8 mouse cellular contexts compared by ENCODE assay signal in the genomic region with DNA sequence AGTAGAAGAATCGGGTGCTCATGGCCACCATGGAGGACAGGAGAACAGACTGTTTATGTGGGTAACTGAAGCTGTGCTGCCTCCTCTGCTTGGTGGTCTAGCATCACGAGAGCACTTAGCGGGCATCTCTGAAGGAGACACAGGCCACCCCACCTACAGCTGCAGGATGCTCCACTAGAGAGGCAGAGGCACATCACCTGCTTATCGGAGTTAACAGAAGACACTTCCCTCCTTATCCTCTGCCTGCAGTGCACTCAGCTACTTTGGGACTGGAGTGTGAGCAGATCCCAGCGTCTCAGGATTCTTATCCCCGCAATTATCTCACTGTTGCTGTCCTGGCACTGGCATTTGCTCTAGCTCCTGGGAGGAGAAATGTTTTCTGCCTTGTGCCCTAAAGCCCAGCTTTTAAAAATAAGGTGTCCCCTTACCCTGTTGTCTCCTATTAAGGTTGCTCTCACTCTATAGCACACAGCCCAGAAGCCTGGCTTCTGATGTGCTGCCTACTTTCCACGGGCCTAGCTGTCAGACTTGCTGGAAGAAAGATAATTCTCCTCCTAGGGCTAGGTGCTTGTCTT. TPM values are rescaled to one million over a fixed set of nuclear protein-coding genes. Genes with fewer than 3 reads are reported as not detected.
DNase-seq lines count a peak whose midpoint lies in the region; ATAC-seq and TF ChIP-seq lines count a peak whose summit lies in the region.

No protein-coding gene starts in this region.

- H3K27me3 ChIP-seq in kidney, postnatal 0 days (ENCODE audit: insufficient read depth, low read length) = no peaks in the 10 kb centered on the region
- no peaks in the 10 kb centered on the region for H3K27me3 ChIP-seq in forebrain, embryonic 13.5 days
- H3K27me3 ChIP-seq in liver, embryonic 13.5 days = peaks cover 17% of the 10 kb centered on the region

- peak; percentile 15 for DNase-seq in kidney, postnatal 0 days (ENCODE audit: low spot score)
- no peak for DNase-seq in kidney, postnatal 10 days
- DNase-seq in liver, embryonic 13.5 days = peak; percentile 90
- peak; percentile 53 to 59 for DNase-seq in spleen, postnatal 14 days (ENCODE audit: low spot score in 2 of 2)
- DNase-seq in thymus, postnatal 10 days (ENCODE audit: low spot score in 2 of 2) = no peak
- no peak for DNase-seq in left cerebral cortex, adult 9 months (ENCODE audit: low spot score in 2 of 2)

- 20% methylated on average over 7 of the region's 7 CpGs for WGBS in kidney, postnatal 0 days
- WGBS in forebrain, embryonic 13.5 days = 20% methylated on average over 7 of the region's 7 CpGs
- WGBS in liver, embryonic 13.5 days (ENCODE audit: insufficient replicate concordance) = 5% methylated on average over 7 of the region's 7 CpGs

- TF ChIP-seq CTCF in kidney, postnatal 0 days (IDR thresholded peaks at IDR 0.05; ENCODE audit: low read depth) = no peak

- H3K36me3 ChIP-seq in kidney, postnatal 0 days (ENCODE audit: insufficient read depth, low read length) = no peaks in the 10 kb centered on the region
- H3K36me3 ChIP-seq in forebrain, embryonic 13.5 days (ENCODE audit: poor library complexity, severe bottlenecking) = no peaks in the 10 kb centered on the region
- peaks cover 48% of the 10 kb centered on the region for H3K36me3 ChIP-seq in liver, embryonic 13.5 days

- no peak for ATAC-seq in kidney, postnatal 0 days (replicated peaks; ENCODE audit: low FRiP score, low read depth)
- no peak for ATAC-seq in forebrain, embryonic 13.5 days
- ATAC-seq in liver, embryonic 13.5 days (ENCODE audit: low read depth) = peak; percentile 92
- ATAC-seq in cerebellum, adult (ENCODE audit: insufficient number of reproducible peaks, low FRiP score, low TSS enrichment) = no peak

- H3K4me1 ChIP-seq in kidney, postnatal 0 days (replicated peaks; ENCODE audit: insufficient read depth, low read length) = peaks cover 41% of the 10 kb centered on the region
- H3K4me1 ChIP-seq in forebrain, embryonic 13.5 days = peaks cover 66% of the 10 kb centered on the region
- peaks cover 98% of the 10 kb centered on the region for H3K4me1 ChIP-seq in liver, embryonic 13.5 days (replicated peaks)

- H3K9ac ChIP-seq in kidney, postnatal 0 days (ENCODE audit: low read depth, low read length) = no peak overlapping the region
- peak overlapping the region; percentile 82 for H3K9ac ChIP-seq in forebrain, embryonic 13.5 days
- H3K9ac ChIP-seq in liver, embryonic 13.5 days = peak overlapping the region; percentile 90

- no peak overlapping the region for H3K4me3 ChIP-seq in kidney, postnatal 0 days (replicated peaks; ENCODE audit: low read depth, low read length)
- peak overlapping the region; percentile 57 for H3K4me3 ChIP-seq in forebrain, embryonic 13.5 days
- peak overlapping the region; percentile 76 for H3K4me3 ChIP-seq in liver, embryonic 13.5 days (replicated peaks)

- no peaks in the 10 kb centered on the region for H3K9me3 ChIP-seq in kidney, postnatal 0 days (replicated peaks; ENCODE audit: low read length)
- no peaks in the 10 kb centered on the region for H3K9me3 ChIP-seq in forebrain, embryonic 13.5 days (replicated peaks)
- H3K9me3 ChIP-seq in liver, embryonic 13.5 days (replicated peaks) = no peaks in the 10 kb centered on the region

- H3K4me2 ChIP-seq in kidney, postnatal 0 days (ENCODE audit: low read length) = peak overlapping the region; percentile 58
- H3K4me2 ChIP-seq in forebrain, embryonic 13.5 days = peak overlapping the region; percentile 78
- H3K4me2 ChIP-seq in liver, embryonic 13.5 days = peak overlapping the region; percentile 86

- no peak overlapping the region for H3K27ac ChIP-seq in kidney, postnatal 0 days
- H3K27ac ChIP-seq in forebrain, embryonic 13.5 days = peak overlapping the region; percentile 79; the same call in 1 of the 2 replicates
- H3K27ac ChIP-seq in liver, embryonic 13.5 days = peak overlapping the region; percentile 100

RNA-seq across cellular contexts. Expression of a gene that starts 1.6 kb away (rescaled TPM):
- polyA plus RNA-seq in kidney, postnatal 0 days (2015; fragmentation: Nextera tagmentation; extraction: Ambion mirVana) = 4.1 TPM in 2 replicates
- 18.2 and 19.5 TPM in 2 replicates for polyA plus RNA-seq in forebrain, embryonic 13.5 days (2015; fragmentation: Nextera tagmentation; extraction: Ambion mirVana)
- polyA plus RNA-seq in liver, embryonic 13.5 days (2015; fragmentation: Nextera tagmentation; extraction: Ambion mirVana) = 57.8 and 64.2 TPM in 2 replicates

RNA-seq across cellular contexts. Expression of a gene that starts 8.0 kb away (rescaled TPM):
- polyA plus RNA-seq in kidney, postnatal 0 days (2015; fragmentation: Nextera tagmentation; extraction: Ambion mirVana) = 8.7 and 9.3 TPM in 2 replicates
- polyA plus RNA-seq in forebrain, embryonic 13.5 days (2015; fragmentation: Nextera tagmentation; extraction: Ambion mirVana) = 6.1 and 7.5 TPM in 2 replicates
- polyA plus RNA-seq in liver, embryonic 13.5 days (2015; fragmentation: Nextera tagmentation; extraction: Ambion mirVana) = 1.5 and 2.2 TPM in 2 replicates

RNA-seq across cellular contexts. Expression of a gene that starts 8.3 kb away (rescaled TPM):
- polyA plus RNA-seq in kidney, postnatal 0 days (2015; fragmentation: Nextera tagmentation; extraction: Ambion mirVana) = 24.5 and 26.0 TPM in 2 replicates
- polyA plus RNA-seq in forebrain, embryonic 13.5 days (2015; fragmentation: Nextera tagmentation; extraction: Ambion mirVana) = 35.9 and 36.1 TPM in 2 replicates
- polyA plus RNA-seq in liver, embryonic 13.5 days (2015; fragmentation: Nextera tagmentation; extraction: Ambion mirVana) = 60.3 and 69.1 TPM in 2 replicates

RNA-seq across cellular contexts. Expression of a gene that starts 20.5 kb away (rescaled TPM):
- 25.9 and 29.2 TPM in 2 replicates for polyA plus RNA-seq in kidney, postnatal 0 days (2015; fragmentation: Nextera tagmentation; extraction: Ambion mirVana)
- 16.5 and 17.7 TPM in 2 replicates for polyA plus RNA-seq in forebrain, embryonic 13.5 days (2015; fragmentation: Nextera tagmentation; extraction: Ambion mirVana)
- 15.8 and 22.4 TPM in 2 replicates for polyA plus RNA-seq in liver, embryonic 13.5 days (2015; fragmentation: Nextera tagmentation; extraction: Ambion mirVana)

RNA-seq across cellular contexts. Expression of a gene that starts 39.8 kb away (rescaled TPM):
- polyA plus RNA-seq in kidney, postnatal 0 days (2015; fragmentation: Nextera tagmentation; extraction: Ambion mirVana) = 140 and 156 TPM in 2 replicates
- 22.3 and 25.6 TPM in 2 replicates for polyA plus RNA-seq in forebrain, embryonic 13.5 days (2015; fragmentation: Nextera tagmentation; extraction: Ambion mirVana)
- 34.0 and 39.6 TPM in 2 replicates for polyA plus RNA-seq in liver, embryonic 13.5 days (2015; fragmentation: Nextera tagmentation; extraction: Ambion mirVana)

Comparison
In these comparisons a context has a peak if more than half of its experiments do, and no peak if none do; other contexts are left out.
1. DNase-seq: peak in kidney, postnatal 0 days (single experiment), liver, embryonic 13.5 days (single experiment) and spleen, postnatal 14 days (2 of 2); none in kidney, postnatal 10 days (single experiment), thymus, postnatal 10 days (0 of 2) and left cerebral cortex, adult 9 months (0 of 2).
2. Peak in every context shown above with its lines, with median percentiles within 50 percentile points of each other: H3K4me2 ChIP-seq.